Mouse (Mus musculus) lung, postnatal 0 days (tissue): ENCODE measurements around the gene Ncs1. TPM values are rescaled to one million over a fixed set of nuclear protein-coding genes. Genes with fewer than 3 reads are reported as not detected.
A peak's percentile ranks its signal among the peaks of the same experiment; 100 is the strongest.

Experiments used
- ATAC-seq: fragments of 200-750 bp; cut with Nextera tagmentation; 2 replicates; pipeline ENCODE4 v1.8.0; 2017; ENCODE audit warnings: moderate library complexity
- DNase-seq: peaks from one replicate; pipeline ENCODE4 v3.0.0-alpha.2; 2016; ENCODE audit warnings: low spot score
- H3K27ac ChIP-seq: fragments of 300-500 bp; sonication (generic); 2 replicates; pipeline ENCODE4 v1.5.1; 2014; ENCODE audit warnings: antibody characterized with exemption, mild to moderate bottlenecking, low read length, mixed read lengths
- H3K27me3 ChIP-seq: fragments of 300-500 bp; sonication (generic); replicated peaks from 2 replicates; pipeline ENCODE4 v1.6.1; 2014; ENCODE audit warnings: low read length, mixed read lengths; ENCODE audit not compliant: insufficient read depth
- H3K36me3 ChIP-seq: fragments of 300-500 bp; sonication (generic); 2 replicates; pipeline ENCODE4 v1.6.1; 2014; ENCODE audit warnings: low read length, mixed read lengths; ENCODE audit not compliant: insufficient read depth
- H3K4me1 ChIP-seq: fragments of 300-500 bp; sonication (generic); 2 replicates; pipeline ENCODE4 v1.6.1; 2014; ENCODE audit warnings: antibody characterized with exemption, low read depth, low read length, mixed read lengths; ENCODE audit not compliant: insufficient read depth
- H3K4me2 ChIP-seq: fragments of 300-500 bp; sonication (generic); replicated peaks from 2 replicates; pipeline ENCODE4 v1.6.1; 2014; ENCODE audit warnings: low read depth, mild to moderate bottlenecking, low read length, moderate library complexity, mixed read lengths
- H3K4me3 ChIP-seq: fragments of 300-500 bp; sonication (generic); 2 replicates; pipeline ENCODE4 v1.5.1; 2014; ENCODE audit warnings: low read depth, low read length
- H3K9ac ChIP-seq: fragments of 300-500 bp; sonication (generic); replicated peaks from 2 replicates; pipeline ENCODE4 v1.6.1; 2014; ENCODE audit warnings: low read depth, mild to moderate bottlenecking
- H3K9me3 ChIP-seq: fragments of 300-500 bp; sonication (generic); 2 replicates; pipeline ENCODE4 v1.6.1; 2016; ENCODE audit warnings: low read length, mixed read lengths
- CTCF ChIP-seq: IDR thresholded peaks from 2 replicates; pipeline ENCODE4 v1.5.1; 2016; ENCODE audit warnings: antibody characterized with exemption, mild to moderate bottlenecking
- EP300 ChIP-seq: IDR thresholded peaks from 2 replicates; pipeline ENCODE4 v1.6.1; 2016; ENCODE audit warnings: antibody characterized with exemption, mild to moderate bottlenecking, control low read depth
- whole genome bisulfite sequencing: fragments of 180-500 bp; shearing (Covaris S2); extraction: QIAGEN DNeasy Blood & Tissue Kit; methylation state at CpG from one replicate; pipeline ENCODE4 v1.1.7; 2014; 5-methylcytosine and 5-hydroxymethylcytosine counted together
- polyA plus RNA-seq: library from polyadenylated mRNA; unstranded; fragments of >200 nt; fragmentation: Nextera tagmentation; extraction: Ambion mirVana; gene quantifications from 2 replicates; pipeline ENCODE4 v1.2.1, GENCODE M21; 2015

The Ncs1 gene
- polyA plus RNA-seq, 1 experiment from 2014 or later: 3.8 TPM

- no peak for ATAC-seq
Observed at GRCm38 (mm10) chr2:31248856-31249255, 3.2 kb downstream of the Ncs1 start.

GRCm38 (mm10) chr2:31252167-31252566 lies 6.5 kb downstream of the Ncs1 start:
- Histone ChIP-seq H3K27ac (no peak overlapping the region), H3K4me3 (no peak overlapping the region), H3K27me3 (no peaks in the 10 kb centered on the region), H3K4me1 (peaks cover 11% of the 10 kb centered on the region; the same call in 1 of the 2 replicates), H3K4me2 (no peak overlapping the region), H3K9ac (no peak overlapping the region), H3K36me3 (no peaks in the 10 kb centered on the region), H3K9me3 (no peaks in the 10 kb centered on the region)
- 88% methylated on average over 4 of the region's 4 CpGs for WGBS
- TF ChIP-seq CTCF (no peak), EP300 (no peak)
- DNase-seq: no peak
- ATAC-seq: no peak

More at GRCm38 (mm10) chr2:31248856-31249255, 3.2 kb downstream of the Ncs1 start:
- Histone ChIP-seq H3K9me3 (no peaks in the 10 kb centered on the region), H3K9ac (no peak overlapping the region), H3K4me2 (no peak overlapping the region), H3K4me1 (peaks cover 8% of the 10 kb centered on the region), H3K36me3 (no peaks in the 10 kb centered on the region), H3K4me3 (no peak overlapping the region), H3K27me3 (no peaks in the 10 kb centered on the region), H3K27ac (no peak overlapping the region)
- no peak for DNase-seq
- WGBS: 89% methylated on average over 6 of the region's 6 CpGs
- no peak for TF ChIP-seq CTCF
- TF ChIP-seq EP300: no peak

- Histone ChIP-seq H3K9ac (no peak overlapping the region), H3K4me3 (no peak overlapping the region), H3K4me1 (peaks cover 11% of the 10 kb centered on the region; the same call in 1 of the 2 replicates), H3K4me2 (no peak overlapping the region), H3K27ac (no peak overlapping the region), H3K36me3 (no peaks in the 10 kb centered on the region), H3K27me3 (no peaks in the 10 kb centered on the region), H3K9me3 (no peaks in the 10 kb centered on the region)
- DNase-seq (no peak), ATAC-seq (no peak)
- WGBS: 79% methylated on average over 3 of the region's 3 CpGs
- TF ChIP-seq EP300 (no peak), CTCF (0 out of 2 replicates have a peak, but pooled peaks have one; percentile 3)
Observed at GRCm38 (mm10) chr2:31253463-31253862, 7.8 kb downstream of the Ncs1 start.

- WGBS: 87% methylated on average over 3 of the region's 3 CpGs
- no peak for TF ChIP-seq EP300
- TF ChIP-seq CTCF: no peak
- no peaks in the 10 kb centered on the region for H3K9me3 ChIP-seq
- no peak overlapping the region for H3K27ac ChIP-seq
- DNase-seq: no peak
- H3K27me3 ChIP-seq: no peaks in the 10 kb centered on the region
- no peak overlapping the region for H3K4me2 ChIP-seq
- no peaks in the 10 kb centered on the region for H3K36me3 ChIP-seq
- ATAC-seq: no peak
- H3K4me3 ChIP-seq: no peak overlapping the region
- no peak overlapping the region for H3K9ac ChIP-seq
- peaks cover 13% of the 10 kb centered on the region; the same call in 1 of the 2 replicates for H3K4me1 ChIP-seq
Observed at GRCm38 (mm10) chr2:31254806-31255205, 9.2 kb downstream of the Ncs1 start.

- H3K36me3 ChIP-seq: no peaks in the 10 kb centered on the region
- H3K4me3 ChIP-seq: no peak overlapping the region
- peak; percentile 74 for DNase-seq
- ATAC-seq: peak; percentile 80
- WGBS: 18% methylated on average over 21 of the region's 21 CpGs
- no peak for TF ChIP-seq EP300
- TF ChIP-seq CTCF: peak; percentile 68
- no peak overlapping the region for H3K9ac ChIP-seq
- no peaks in the 10 kb centered on the region for H3K9me3 ChIP-seq
- H3K27ac ChIP-seq: 0 out of 2 replicates have a peak overlapping the region, but pooled peaks have one; percentile 26
- 0 out of 2 replicates have a peak overlapping the region, but pooled peaks have one; percentile 6 for H3K4me2 ChIP-seq
- H3K4me1 ChIP-seq: peaks cover 13% of the 10 kb centered on the region; the same call in 1 of the 2 replicates
- H3K27me3 ChIP-seq: no peaks in the 10 kb centered on the region
Observed at GRCm38 (mm10) chr2:31255952-31256938, 10.6 kb downstream of the Ncs1 start.

GRCm38 (mm10) chr2:31257096-31257495 lies 11.5 kb downstream of the Ncs1 start:
- WGBS: 54% methylated on average over 6 of the region's 6 CpGs
- DNase-seq (no peak), ATAC-seq (no peak)
- no peak overlapping the region for H3K27ac ChIP-seq
- no peak overlapping the region for H3K4me2 ChIP-seq
- no peak overlapping the region for H3K9ac ChIP-seq
- H3K4me1 ChIP-seq: peaks cover 13% of the 10 kb centered on the region; the same call in 1 of the 2 replicates
- TF ChIP-seq EP300: no peak
- TF ChIP-seq CTCF: no peak
- no peaks in the 10 kb centered on the region for H3K36me3 ChIP-seq
- H3K4me3 ChIP-seq: no peak overlapping the region
- H3K9me3 ChIP-seq: no peaks in the 10 kb centered on the region
- no peaks in the 10 kb centered on the region for H3K27me3 ChIP-seq
